Mouse (Mus musculus): ENCODE results near the gene Myo1e.

The Myo1e gene

GRCm38 (mm10) chr9:70422661-70423060 is 215.5 kb downstream of the Myo1e start:
- DNase-seq = no peak

DNA sequence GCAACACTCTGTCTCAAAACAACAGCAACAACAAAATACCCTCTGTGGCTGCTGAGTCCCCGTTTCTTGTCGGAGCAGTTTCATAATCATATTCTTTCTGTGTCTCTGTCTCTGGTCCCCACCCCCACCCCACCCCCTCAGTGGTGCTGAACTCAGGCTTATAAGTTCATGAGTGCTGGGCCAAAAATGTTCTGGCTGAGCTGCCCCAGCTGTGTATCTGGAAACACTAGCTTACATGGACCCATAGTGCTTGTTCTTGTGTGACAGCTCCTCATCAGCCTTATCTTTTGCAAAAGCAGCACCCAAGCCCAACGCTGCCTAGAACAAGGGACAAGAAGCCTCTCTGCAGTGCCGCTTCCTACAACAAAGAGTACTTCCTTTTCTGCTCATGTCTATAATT is 232.8 kb downstream of the Myo1e start:
- no peak for DNase-seq

- DNase-seq = no peak
These were observed 241.9 kb downstream of the Myo1e start for GRCm38 (mm10) chr9:70449072-70449471.

Data from cerebellum, postnatal 25 days (tissue).